Mouse (Mus musculus): ENCODE data around the gene Platr17. TPM values are rescaled to one million over a fixed set of nuclear protein-coding genes. Genes with fewer than 3 reads are reported as not detected.
"Not testable (repeated sequence)": the region's sequence is repeated elsewhere in the genome, so short reads cannot be mapped to it uniquely, and the experiment has no call there.

The Platr17 gene
- polyA plus RNA-seq, 1 experiment from 2014 or later: 0.23 TPM

- H3K9ac ChIP-seq (ENCODE audit: low read length): no peak overlapping the region
- no peaks in the 10 kb centered on the region for H3K27me3 ChIP-seq (replicated peaks; ENCODE audit: control insufficient read depth, insufficient read depth, low read length)
- no peaks in the 10 kb centered on the region for H3K36me3 ChIP-seq (ENCODE audit: control insufficient read depth, insufficient read depth, low read length)
- no peak for ATAC-seq (replicated peaks; ENCODE audit: low FRiP score, low TSS enrichment, low read depth)
- no peaks in the 10 kb centered on the region for H3K9me3 ChIP-seq (ENCODE audit: control insufficient read depth, low read length)
- H3K27ac ChIP-seq (ENCODE audit: low read depth): no peak overlapping the region
- no peak overlapping the region for H3K4me3 ChIP-seq (ENCODE audit: low read depth, low read length)
- no peak for DNase-seq (ENCODE audit: low spot score)
- H3K4me2 ChIP-seq (ENCODE audit: low read length): no peak overlapping the region
- H3K4me1 ChIP-seq (replicated peaks; ENCODE audit: control insufficient read depth, insufficient read depth, low read length): no peaks in the 10 kb centered on the region
- 90% methylated on average over 4 of the region's 4 CpGs for WGBS
These were observed 5.3 kb upstream of the Platr17 start for GRCm38 (mm10) chr17:33899642-33900041.

- Histone ChIP-seq H3K27me3 (replicated peaks; ENCODE audit: control insufficient read depth, insufficient read depth, low read length) (no peaks in the 10 kb centered on the region), H3K27ac (ENCODE audit: low read depth) (no peak overlapping the region), H3K4me1 (replicated peaks; ENCODE audit: control insufficient read depth, insufficient read depth, low read length) (no peaks in the 10 kb centered on the region), H3K9me3 (ENCODE audit: control insufficient read depth, low read length) (no peaks in the 10 kb centered on the region), H3K9ac (ENCODE audit: low read length) (no peak overlapping the region), H3K4me3 (ENCODE audit: low read depth, low read length) (no peak overlapping the region), H3K36me3 (ENCODE audit: control insufficient read depth, insufficient read depth, low read length) (no peaks in the 10 kb centered on the region), H3K4me2 (ENCODE audit: low read length) (no peak overlapping the region)
- no peak for ATAC-seq (replicated peaks; ENCODE audit: low FRiP score, low TSS enrichment, low read depth)
- no peak for DNase-seq (ENCODE audit: low spot score)
- whole genome bisulfite sequencing: 50% methylated on average over 7 of the region's 7 CpGs
These were observed 4.5 kb upstream of the Platr17 start for GRCm38 (mm10) chr17:33900281-33900988.

GRCm38 (mm10) chr17:33900989-33901314 lies 4.0 kb upstream of the Platr17 start:
- H3K9ac ChIP-seq (ENCODE audit: low read length): no peak overlapping the region
- no peak overlapping the region for H3K27ac ChIP-seq (ENCODE audit: low read depth)
- no peak overlapping the region for H3K4me2 ChIP-seq (ENCODE audit: low read length)
- H3K27me3 ChIP-seq (replicated peaks; ENCODE audit: control insufficient read depth, insufficient read depth, low read length): no peaks in the 10 kb centered on the region
- no peak overlapping the region for H3K4me3 ChIP-seq (ENCODE audit: low read depth, low read length)
- no peaks in the 10 kb centered on the region for H3K4me1 ChIP-seq (replicated peaks; ENCODE audit: control insufficient read depth, insufficient read depth, low read length)
- no peaks in the 10 kb centered on the region for H3K36me3 ChIP-seq (ENCODE audit: control insufficient read depth, insufficient read depth, low read length)
- ATAC-seq (replicated peaks; ENCODE audit: low FRiP score, low TSS enrichment, low read depth) (no peak), DNase-seq (ENCODE audit: low spot score) (no peak)
- 85% methylated on average over 4 of the region's 4 CpGs for WGBS
- H3K9me3 ChIP-seq (ENCODE audit: control insufficient read depth, low read length): no peaks in the 10 kb centered on the region

GRCm38 (mm10) chr17:33901653-33902052 lies 3.3 kb upstream of the Platr17 start:
- Histone ChIP-seq H3K36me3 (ENCODE audit: control insufficient read depth, insufficient read depth, low read length) (no peaks in the 10 kb centered on the region), H3K4me1 (replicated peaks; ENCODE audit: control insufficient read depth, insufficient read depth, low read length) (no peaks in the 10 kb centered on the region), H3K9me3 (ENCODE audit: control insufficient read depth, low read length) (no peaks in the 10 kb centered on the region), H3K4me3 (ENCODE audit: low read depth, low read length) (no peak overlapping the region), H3K9ac (ENCODE audit: low read length) (no peak overlapping the region), H3K4me2 (ENCODE audit: low read length) (no peak overlapping the region), H3K27ac (ENCODE audit: low read depth) (no peak overlapping the region), H3K27me3 (replicated peaks; ENCODE audit: control insufficient read depth, insufficient read depth, low read length) (no peaks in the 10 kb centered on the region)
- DNase-seq (ENCODE audit: low spot score): no peak
- ATAC-seq (replicated peaks; ENCODE audit: low FRiP score, low TSS enrichment, low read depth): no peak
- 51% methylated on average over 4 of the region's 4 CpGs for WGBS

- H3K4me3 ChIP-seq (ENCODE audit: low read depth, low read length): no peak overlapping the region
- H3K4me1 ChIP-seq (replicated peaks; ENCODE audit: control insufficient read depth, insufficient read depth, low read length): no peaks in the 10 kb centered on the region
- no peaks in the 10 kb centered on the region for H3K9me3 ChIP-seq (ENCODE audit: control insufficient read depth, low read length)
- WGBS: 25% methylated on average over 4 of the region's 4 CpGs
- H3K27me3 ChIP-seq (replicated peaks; ENCODE audit: control insufficient read depth, insufficient read depth, low read length): no peaks in the 10 kb centered on the region
- H3K4me2 ChIP-seq (ENCODE audit: low read length): no peak overlapping the region
- no peaks in the 10 kb centered on the region for H3K36me3 ChIP-seq (ENCODE audit: control insufficient read depth, insufficient read depth, low read length)
- H3K9ac ChIP-seq (ENCODE audit: low read length): no peak overlapping the region
- no peak overlapping the region for H3K27ac ChIP-seq (ENCODE audit: low read depth)
- no peak for ATAC-seq (replicated peaks; ENCODE audit: low FRiP score, low TSS enrichment, low read depth)
- no peak for DNase-seq (ENCODE audit: low spot score)
These were observed 2.9 kb upstream of the Platr17 start for GRCm38 (mm10) chr17:33902079-33902478.

- Histone ChIP-seq H3K36me3 (ENCODE audit: control insufficient read depth, insufficient read depth, low read length) (no peaks in the 10 kb centered on the region), H3K27ac (ENCODE audit: low read depth) (no peak overlapping the region), H3K27me3 (replicated peaks; ENCODE audit: control insufficient read depth, insufficient read depth, low read length) (no peaks in the 10 kb centered on the region), H3K4me1 (replicated peaks; ENCODE audit: control insufficient read depth, insufficient read depth, low read length) (no peaks in the 10 kb centered on the region), H3K9ac (ENCODE audit: low read length) (no peak overlapping the region), H3K4me2 (ENCODE audit: low read length) (no peak overlapping the region), H3K4me3 (ENCODE audit: low read depth, low read length) (no peak overlapping the region), H3K9me3 (ENCODE audit: control insufficient read depth, low read length) (no peaks in the 10 kb centered on the region)
- WGBS: 85% methylated on average over 7 of the region's 7 CpGs
- no peak for DNase-seq (ENCODE audit: low spot score)
- no peak for ATAC-seq (replicated peaks; ENCODE audit: low FRiP score, low TSS enrichment, low read depth)
These were observed 2.4 kb upstream of the Platr17 start for GRCm38 (mm10) chr17:33902491-33902890.

- H3K4me2 ChIP-seq (ENCODE audit: low read length); H3K4me3 ChIP-seq (ENCODE audit: low read depth, low read length): not testable (repeated sequence)
- 75% methylated on average over 6 of the region's 6 CpGs for WGBS
These were observed 854 bp upstream of the Platr17 start for GRCm38 (mm10) chr17:33903911-33904651.

GRCm38 (mm10) chr17:33908331-33909076 lies 3.6 kb downstream of the Platr17 start:
- Histone ChIP-seq H3K4me1 (replicated peaks; ENCODE audit: control insufficient read depth, insufficient read depth, low read length) (peaks cover 8% of the 10 kb centered on the region; the same call in 1 of the 2 replicates), H3K9ac (ENCODE audit: low read length) (peak overlapping the region; percentile 83), H3K4me2 (ENCODE audit: low read length) (peak overlapping the region; percentile 99), H3K27me3 (replicated peaks; ENCODE audit: control insufficient read depth, insufficient read depth, low read length) (no peaks in the 10 kb centered on the region), H3K4me3 (ENCODE audit: low read depth, low read length) (peak overlapping the region; percentile 98), H3K9me3 (ENCODE audit: control insufficient read depth, low read length) (no peaks in the 10 kb centered on the region), H3K27ac (ENCODE audit: low read depth) (peak overlapping the region; percentile 82), H3K36me3 (ENCODE audit: control insufficient read depth, insufficient read depth, low read length) (peaks cover 24% of the 10 kb centered on the region)
- DNase-seq (ENCODE audit: low spot score) (no peak), ATAC-seq (replicated peaks; ENCODE audit: low FRiP score, low TSS enrichment, low read depth) (peak; percentile 70)
- under 1% methylated on average over 42 of the region's 44 CpGs for WGBS

More at GRCm38 (mm10) chr17:33903911-33904651, 854 bp upstream of the Platr17 start:
- not testable (repeated sequence) for H3K27me3 ChIP-seq (replicated peaks; ENCODE audit: control insufficient read depth, insufficient read depth, low read length); H3K9ac ChIP-seq (ENCODE audit: low read length); H3K9me3 ChIP-seq (ENCODE audit: control insufficient read depth, low read length); DNase-seq (ENCODE audit: low spot score); ATAC-seq (replicated peaks; ENCODE audit: low FRiP score, low TSS enrichment, low read depth); H3K27ac ChIP-seq (ENCODE audit: low read depth); H3K36me3 ChIP-seq (ENCODE audit: control insufficient read depth, insufficient read depth, low read length); H3K4me1 ChIP-seq (replicated peaks; ENCODE audit: control insufficient read depth, insufficient read depth, low read length)
